Mouse (Mus musculus): ENCODE measurements at regions not wholly inside any gene's neighbourhood (a gene's known extent, or its start where the extent isn't known, plus 50 kb on each side); places are given as distances from the start of the nearest gene placed in this dataset.

DNA sequence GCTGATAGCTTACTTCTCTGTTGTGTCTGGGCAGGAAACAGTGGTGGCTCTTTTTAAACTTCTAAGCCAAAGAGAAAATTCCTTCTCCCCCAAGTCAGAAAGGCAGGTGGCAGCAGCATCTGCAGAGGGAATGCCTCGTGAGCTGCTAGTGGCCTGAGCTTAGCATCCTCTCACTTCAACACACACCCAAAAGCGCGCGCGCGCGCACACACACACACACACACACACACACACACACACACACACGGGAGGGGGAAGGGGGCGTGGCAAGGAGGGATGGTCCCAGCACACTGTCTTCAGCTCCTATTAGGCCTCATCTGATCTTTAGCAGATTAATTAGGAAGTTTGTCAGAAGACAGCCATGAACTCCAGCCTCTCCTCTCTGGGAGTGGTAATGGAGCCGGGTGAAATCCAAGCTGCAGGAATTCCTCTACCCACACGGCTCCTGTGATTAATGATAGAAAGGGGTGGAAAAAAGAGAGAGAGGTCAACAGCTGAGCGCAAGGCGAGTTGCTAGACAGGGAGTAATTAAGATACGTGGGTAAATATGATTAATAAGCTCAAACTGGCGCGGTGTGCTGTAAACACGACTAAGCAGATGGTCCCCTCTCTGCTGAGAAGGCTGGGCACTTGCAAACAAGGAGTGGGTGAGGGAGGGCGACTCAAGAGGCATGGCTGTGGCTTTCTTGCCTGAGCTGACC, 349.8 kb upstream of the Zfp703 start:
- TF ChIP-seq CTCF (IDR thresholded peaks at IDR 0.05; ENCODE audit: borderline replicate concordance, insufficient read depth, low read depth, low read length) (no peak), POLR2A (IDR thresholded peaks at IDR 0.05; ENCODE audit: borderline replicate concordance, insufficient read depth, low read length) (no peak)

Measured in cerebellum, adult 2 months (tissue).